Mouse (Mus musculus) E14TG2a.4 (cell line): ENCODE results near the gene Olfr56.
"Not testable (repeated sequence)": the region's sequence is repeated elsewhere in the genome, so short reads cannot be mapped to it uniquely, and the experiment has no call there.

ENCODE experiments used
- H3K27me3 ChIP-seq: 2 replicates; pipeline ENCODE4 v1.6.1; 2014; ENCODE audit warnings: low read length, control low read depth; ENCODE audit not compliant: insufficient read depth
- H3K36me3 ChIP-seq: 2 replicates; pipeline ENCODE4 v1.6.1; 2014; ENCODE audit warnings: low read length, control low read depth; ENCODE audit not compliant: insufficient read depth
- H3K4me1 ChIP-seq: replicated peaks from 2 replicates; pipeline ENCODE4 v1.6.1; 2014; ENCODE audit warnings: low read depth, low read length, control low read depth
- H3K4me3 ChIP-seq: replicated peaks from 2 replicates; pipeline ENCODE4 v1.5.1; 2014; ENCODE audit warnings: mild to moderate bottlenecking, low read length
- H3K9me3 ChIP-seq: 2 replicates; pipeline ENCODE4 v1.6.1; 2014; ENCODE audit warnings: low read length, control low read depth

Olfr56 gene

GRCm38 (mm10) chr11:48978240-48978939, at the start of gene Olfr56:
TSS of gene Olfr56 (plus strand) at chr11:48978889.
- not testable (repeated sequence) for H3K36me3 ChIP-seq, H3K9me3 ChIP-seq, H3K4me1 ChIP-seq, H3K27me3 ChIP-seq, H3K4me3 ChIP-seq

GRCm38 (mm10) chr11:48933422-48933821, 45.3 kb upstream of the Olfr56 start:
- H3K27me3 ChIP-seq, H3K4me3 ChIP-seq, H3K4me1 ChIP-seq, H3K36me3 ChIP-seq, H3K9me3 ChIP-seq: not testable (repeated sequence)

- not testable (repeated sequence) for H3K4me3 ChIP-seq
Observed at GRCm38 (mm10) chr11:48933923-48934322, 44.8 kb upstream of the Olfr56 start.

GRCm38 (mm10) chr11:48935291-48935690, 43.4 kb upstream of the Olfr56 start:
- H3K36me3 ChIP-seq, H3K4me1 ChIP-seq, H3K9me3 ChIP-seq, H3K4me3 ChIP-seq, H3K27me3 ChIP-seq: not testable (repeated sequence)

More at GRCm38 (mm10) chr11:48933923-48934322, 44.8 kb upstream of the Olfr56 start:
- not testable (repeated sequence) for H3K9me3 ChIP-seq, H3K36me3 ChIP-seq, H3K4me1 ChIP-seq, H3K27me3 ChIP-seq

- not testable (repeated sequence) for H3K4me3 ChIP-seq, H3K9me3 ChIP-seq, H3K27me3 ChIP-seq, H3K4me1 ChIP-seq, H3K36me3 ChIP-seq
Observed at GRCm38 (mm10) chr11:48939286-48939685, 39.4 kb upstream of the Olfr56 start.

- not testable (repeated sequence) for H3K4me3 ChIP-seq
Observed at GRCm38 (mm10) chr11:48946090-48946489, 32.6 kb upstream of the Olfr56 start, which contains the start of gene Psme2b. TSS of gene Psme2b (minus strand) at chr11:48946190.

GRCm38 (mm10) chr11:48974686-48975085, 4.0 kb upstream of the Olfr56 start:
- not testable (repeated sequence) for H3K4me3 ChIP-seq, H3K4me1 ChIP-seq, H3K9me3 ChIP-seq, H3K27me3 ChIP-seq, H3K36me3 ChIP-seq

More at GRCm38 (mm10) chr11:48946090-48946489, 32.6 kb upstream of the Olfr56 start, which contains the start of gene Psme2b:
- not testable (repeated sequence) for H3K4me1 ChIP-seq, H3K9me3 ChIP-seq, H3K36me3 ChIP-seq, H3K27me3 ChIP-seq

GRCm38 (mm10) chr11:48979251-48979650, 562 bp downstream of the Olfr56 start, which contains the start of gene 9930111J21Rik1:
TSS of gene 9930111J21Rik1 (minus strand) at chr11:48979398.
- not testable (repeated sequence) for H3K4me1 ChIP-seq, H3K36me3 ChIP-seq, H3K4me3 ChIP-seq, H3K9me3 ChIP-seq, H3K27me3 ChIP-seq

- H3K4me3 ChIP-seq, H3K4me1 ChIP-seq, H3K27me3 ChIP-seq: not testable (repeated sequence)
Observed at GRCm38 (mm10) chr11:48980052-48980451, 1.4 kb downstream of the Olfr56 start.

GRCm38 (mm10) chr11:48982848-48983247, 4.2 kb downstream of the Olfr56 start:
- not testable (repeated sequence) for H3K9me3 ChIP-seq, H3K4me3 ChIP-seq, H3K4me1 ChIP-seq, H3K27me3 ChIP-seq, H3K36me3 ChIP-seq

More at GRCm38 (mm10) chr11:48980052-48980451, 1.4 kb downstream of the Olfr56 start:
- not testable (repeated sequence) for H3K36me3 ChIP-seq, H3K9me3 ChIP-seq

GRCm38 (mm10) chr11:48988219-48988618, 9.5 kb downstream of the Olfr56 start:
- H3K36me3 ChIP-seq, H3K9me3 ChIP-seq, H3K27me3 ChIP-seq, H3K4me3 ChIP-seq: not testable (repeated sequence)
- H3K4me1 ChIP-seq = peaks cover 10% of the 10 kb centered on the region

- H3K27me3 ChIP-seq, H3K36me3 ChIP-seq, H3K9me3 ChIP-seq, H3K4me3 ChIP-seq: not testable (repeated sequence)
- H3K4me1 ChIP-seq = peaks cover 23% of the 10 kb centered on the region
Observed at GRCm38 (mm10) chr11:48989981-48990380, 11.3 kb downstream of the Olfr56 start.

- H3K36me3 ChIP-seq, H3K9me3 ChIP-seq, H3K27me3 ChIP-seq, H3K4me3 ChIP-seq: not testable (repeated sequence)
- H3K4me1 ChIP-seq = peaks cover 23% of the 10 kb centered on the region
Observed at GRCm38 (mm10) chr11:48991740-48992520, 13.2 kb downstream of the Olfr56 start, which contains the start of gene Gm12185. TSS of gene Gm12185 (minus strand) at chr11:48992226.

- H3K9me3 ChIP-seq, H3K4me3 ChIP-seq, H3K27me3 ChIP-seq, H3K36me3 ChIP-seq: not testable (repeated sequence)
- H3K4me1 ChIP-seq = peaks cover 23% of the 10 kb centered on the region
Observed at GRCm38 (mm10) chr11:48993296-48993695, 14.6 kb downstream of the Olfr56 start.
